Mouse (Mus musculus) T-helper 1 cell (primary cell): ENCODE data around the gene Cp.
"Not testable (repeated sequence)": the region's sequence is repeated elsewhere in the genome, so short reads cannot be mapped to it uniquely, and the experiment has no call there.

Source experiments
- in situ Hi-C: fragments of 300-600 bp; cut with MboI, MseI; formaldehyde crosslinking; loops from one replicate; pipeline ENCODE4 v1.15.1; 2025; ENCODE audit warnings: high pct_unique_total_duplicates

The Cp gene

DNA sequence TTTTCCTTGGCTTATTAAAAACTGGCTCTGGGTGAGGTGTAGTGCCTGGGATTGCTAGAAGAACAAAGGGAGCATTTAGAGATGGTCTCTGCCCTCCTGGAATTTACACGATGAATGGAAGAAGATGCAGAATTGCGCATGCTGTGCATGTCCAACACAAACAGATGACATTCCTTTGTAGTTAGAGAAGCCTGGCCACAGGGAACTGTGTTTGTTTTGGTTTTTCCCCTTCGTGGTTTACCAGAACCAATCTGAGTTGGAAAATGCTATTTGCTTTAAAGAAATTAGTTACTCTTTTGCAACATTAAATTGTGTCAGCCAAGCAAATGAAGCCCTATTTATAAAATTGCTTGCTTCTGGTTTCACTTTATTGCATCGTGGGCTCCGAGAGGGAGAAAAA, at the start of gene Cp:
Cp (plus strand) TSS at position 170 of the 400 bp plus-strand sequence.
- in situ Hi-C loops = no loop called here

DNA sequence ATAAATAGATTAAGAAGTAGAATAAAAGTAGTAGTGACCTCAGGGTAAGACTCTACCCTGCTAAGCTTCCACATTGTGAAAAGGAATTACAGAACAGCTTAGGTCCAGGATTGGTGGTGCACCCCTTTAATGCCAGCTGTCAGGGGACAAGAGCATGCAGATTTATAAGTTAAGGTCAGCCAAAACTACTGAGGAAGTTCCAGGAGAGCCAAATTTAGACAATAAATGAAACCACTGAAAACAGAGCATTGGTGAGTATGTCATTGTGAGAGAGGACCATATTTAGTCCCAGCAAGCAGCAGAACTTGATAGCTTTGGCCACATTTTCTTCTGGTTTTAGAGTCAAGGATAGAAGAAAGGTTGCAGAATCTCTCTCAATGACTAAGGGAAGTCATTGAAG, 8.3 kb upstream of the Cp start:
- in situ Hi-C loops = no loop called here

DNA sequence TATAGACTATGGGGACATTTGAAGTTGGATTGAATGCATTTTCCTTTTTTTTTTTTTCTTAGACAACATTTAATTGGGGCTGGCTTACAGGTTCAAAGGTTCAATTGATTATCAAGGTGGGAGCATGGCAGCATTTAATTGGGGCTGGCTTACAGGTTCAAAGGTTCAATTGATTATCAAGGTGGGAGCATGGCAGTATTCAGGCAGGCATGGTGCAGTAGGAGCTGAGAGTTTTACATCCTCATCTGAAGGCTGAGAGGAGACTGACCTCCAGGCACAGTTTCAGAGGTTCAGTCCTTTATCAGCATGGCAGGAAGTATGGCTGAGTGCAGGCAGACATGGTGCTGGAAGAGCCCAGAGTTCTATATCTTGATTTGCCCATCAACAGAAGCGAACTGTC, 7.5 kb upstream of the Cp start:
- in situ Hi-C loops = not testable (repeated sequence)

DNA sequence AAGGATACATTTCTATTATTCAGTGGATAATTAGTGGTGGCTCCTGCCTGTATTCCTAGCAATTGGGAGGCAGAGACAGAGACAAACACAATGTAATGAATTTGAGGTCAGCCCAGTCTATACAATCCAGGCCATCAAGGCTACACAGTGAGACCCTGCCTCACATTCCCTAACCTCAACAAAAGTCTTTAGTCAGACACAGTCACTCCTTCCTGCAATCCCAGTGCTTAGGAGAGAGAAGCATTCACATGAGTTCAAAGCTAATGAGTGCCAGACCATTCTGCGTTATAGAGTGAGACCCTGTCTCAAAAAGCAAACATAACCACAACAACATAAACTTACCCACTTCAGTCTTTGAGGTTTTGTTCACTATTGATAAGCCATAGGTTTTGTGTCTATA, 3.4 kb upstream of the Cp start:
- in situ Hi-C loops = no loop called here

DNA sequence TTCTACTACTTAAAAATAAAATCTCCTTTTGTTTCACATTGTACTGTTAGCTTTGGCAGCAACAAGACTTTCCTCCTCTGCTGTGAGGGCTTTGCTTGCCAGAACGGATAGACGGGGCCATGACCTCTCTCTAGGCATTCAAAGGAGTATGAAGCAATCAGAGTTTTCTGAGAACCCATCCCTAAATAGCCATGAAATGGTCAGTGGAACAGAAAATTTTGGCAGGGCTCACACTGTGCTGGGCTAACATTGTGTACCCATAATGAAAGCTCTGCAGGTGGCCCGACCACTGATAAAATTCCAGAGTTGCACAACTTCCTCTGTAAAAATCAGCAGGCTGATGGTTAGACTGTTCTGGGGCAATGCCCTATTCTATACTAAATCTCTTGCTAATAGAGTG, 3.0 kb upstream of the Cp start:
- in situ Hi-C loops = no loop called here

DNA sequence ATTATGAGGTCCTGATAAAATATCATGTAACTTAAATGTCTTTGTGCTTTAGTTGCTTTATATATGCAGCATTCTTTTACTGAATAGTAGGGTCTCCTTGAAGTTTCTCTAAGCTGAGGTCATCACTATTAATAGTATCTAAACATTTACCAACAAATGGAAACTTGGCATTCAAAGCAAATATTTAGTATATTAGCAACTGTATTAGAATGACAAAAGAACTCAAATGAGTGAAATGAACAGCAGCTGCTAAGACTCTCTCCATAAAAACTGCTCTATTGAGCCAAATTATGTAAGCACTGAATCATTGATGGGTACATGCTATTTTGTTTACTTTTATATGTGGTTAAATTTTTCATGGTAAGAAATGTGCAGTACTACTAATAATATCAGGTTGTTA, 1.2 kb downstream of the Cp start:
- in situ Hi-C loops = no loop called here

DNA sequence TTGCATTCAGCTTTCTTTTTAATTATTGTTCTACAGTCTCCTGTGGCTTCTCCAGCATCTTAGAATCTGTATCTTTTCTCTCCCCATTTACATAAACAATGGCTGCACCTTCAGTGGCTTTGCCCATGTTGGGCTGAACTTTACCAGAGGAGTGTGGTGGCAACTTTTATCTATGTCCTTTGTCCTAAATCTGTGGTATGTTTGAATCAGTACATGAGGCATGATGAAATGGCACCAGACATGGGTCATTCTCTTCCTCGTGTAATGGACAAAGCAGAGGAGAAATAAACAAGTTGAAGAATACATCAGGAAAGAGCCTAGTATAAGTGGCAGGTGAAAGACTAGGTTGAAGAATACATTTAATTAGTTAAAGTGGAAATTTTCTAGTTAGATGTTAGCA, 2.1 kb downstream of the Cp start:
- in situ Hi-C loops = no loop called here

DNA sequence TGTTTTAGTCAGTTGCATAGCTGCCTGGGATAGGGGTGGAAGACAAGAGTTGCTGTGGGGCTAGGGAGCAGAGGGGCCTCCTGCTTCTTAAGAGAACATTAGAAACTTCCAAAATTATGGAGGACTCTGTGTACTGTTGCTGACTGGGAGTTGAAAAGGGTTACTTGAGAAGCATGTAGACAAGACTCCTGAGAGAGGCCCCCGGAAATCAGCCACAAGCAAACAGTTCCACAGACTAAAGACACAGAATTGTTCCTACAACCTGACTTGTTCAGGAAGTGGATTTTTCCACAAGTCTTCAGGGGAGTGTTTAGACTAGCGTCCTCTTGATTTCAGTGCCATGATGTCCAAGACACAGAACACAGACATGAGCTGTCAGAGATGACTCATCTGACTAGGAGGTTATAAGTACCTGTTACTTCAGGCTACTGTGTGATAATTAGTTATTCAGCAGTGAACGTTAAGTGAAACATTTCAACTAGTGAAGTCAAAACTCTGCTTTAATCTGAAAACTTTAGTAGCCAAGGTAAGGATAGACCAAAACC, 3.8 kb downstream of the Cp start:
- in situ Hi-C loops = no loop called here

DNA sequence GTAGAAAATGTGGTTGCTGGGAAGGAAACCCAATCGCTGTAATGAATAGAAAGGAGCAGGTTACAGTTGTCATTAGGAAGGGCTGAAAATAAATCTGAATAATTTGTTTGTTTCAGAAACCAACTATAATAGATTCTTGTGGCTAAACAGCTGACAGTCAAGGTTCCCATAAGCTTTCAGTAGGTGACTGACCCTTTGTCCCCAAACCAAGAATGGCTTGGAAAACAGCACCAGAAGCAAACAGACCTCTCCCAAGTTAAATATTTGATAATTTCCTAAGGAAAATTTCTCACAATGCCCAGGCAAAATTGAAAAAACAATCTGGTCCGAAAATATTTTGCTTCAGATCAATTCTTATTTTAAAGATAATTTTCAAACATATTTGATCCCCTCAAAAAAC, 4.5 kb downstream of the Cp start:
- in situ Hi-C loops = no loop called here

DNA sequence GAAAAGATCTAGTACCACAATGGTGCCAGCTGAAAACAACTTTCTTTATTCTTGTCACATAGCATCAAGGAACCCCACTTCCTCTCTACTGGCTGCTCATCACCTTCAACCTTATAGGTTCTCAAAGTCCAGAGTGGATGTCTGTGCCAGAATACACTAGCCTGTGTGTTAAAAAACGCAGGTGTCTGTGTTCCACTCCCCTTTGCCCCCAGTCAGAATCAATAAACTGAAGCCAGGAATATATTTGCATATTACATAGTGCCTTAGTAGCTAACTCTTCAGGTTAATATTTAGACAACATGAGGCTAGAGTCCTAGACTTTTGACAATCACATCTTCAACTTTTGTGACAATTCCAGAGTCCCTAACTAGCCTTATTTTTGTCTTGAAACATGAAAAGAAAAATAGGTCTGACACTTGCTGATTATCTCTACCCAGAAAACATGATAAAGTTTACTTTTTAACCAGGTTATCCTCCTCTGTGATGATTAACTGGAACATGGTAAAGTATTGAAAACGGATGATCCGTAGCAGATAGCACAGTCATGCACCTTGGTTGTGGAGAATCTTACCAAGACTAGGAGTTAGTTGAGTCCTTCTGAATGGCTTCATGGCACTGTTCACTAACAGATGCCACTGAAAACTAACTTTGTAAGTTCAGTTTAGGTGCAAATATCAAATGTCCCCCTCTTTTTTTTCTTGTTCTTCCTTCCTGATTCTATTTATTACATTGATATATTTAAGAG, 6.1 kb downstream of the Cp start:
- in situ Hi-C loops = no loop called here

DNA sequence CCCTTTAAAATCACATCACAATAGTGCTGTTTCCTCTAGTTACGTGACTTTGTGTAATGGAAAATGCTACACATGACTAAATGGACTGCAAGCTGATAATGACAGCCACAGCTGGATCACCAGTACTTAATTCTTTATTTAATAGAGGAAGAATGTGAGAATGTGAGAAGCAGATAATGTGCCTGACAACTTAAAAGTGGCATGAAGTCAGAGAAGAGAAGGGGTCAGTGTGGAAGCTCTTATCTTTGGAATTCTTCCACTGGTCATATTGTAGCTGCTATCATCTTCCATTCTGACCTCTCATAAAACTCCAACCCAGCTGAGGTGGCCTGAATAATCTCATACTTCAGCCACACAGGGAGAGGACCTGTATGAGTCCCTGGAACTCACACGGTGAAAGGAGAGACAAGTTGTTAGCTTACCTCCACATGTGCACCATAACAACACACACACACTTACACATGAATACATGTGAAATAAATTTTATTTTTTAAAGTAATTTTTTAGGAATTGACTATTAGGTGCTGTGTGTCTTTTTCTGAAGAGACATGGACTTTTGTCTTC, 7.9 kb downstream of the Cp start:
- in situ Hi-C loops = no loop called here

DNA sequence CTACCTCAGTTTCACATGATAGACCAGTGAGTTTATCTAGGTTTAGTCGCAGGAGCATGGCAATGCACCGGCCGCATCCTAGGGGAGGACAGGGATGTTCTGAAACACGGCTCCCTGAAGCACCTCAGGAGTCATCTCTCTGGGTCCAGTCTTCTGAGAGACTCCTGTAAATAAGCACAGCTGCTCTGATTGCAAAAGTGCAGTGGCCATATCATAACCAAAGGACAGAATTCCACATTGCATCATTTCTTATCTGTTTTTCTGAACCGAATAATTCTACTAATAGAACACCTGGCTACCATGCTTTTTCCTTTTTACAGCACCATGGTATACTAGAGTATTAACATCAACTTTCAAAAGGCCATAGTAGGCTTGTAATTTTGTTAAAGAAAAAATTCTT, 8.4 kb downstream of the Cp start:
- in situ Hi-C loops = no loop called here

DNA sequence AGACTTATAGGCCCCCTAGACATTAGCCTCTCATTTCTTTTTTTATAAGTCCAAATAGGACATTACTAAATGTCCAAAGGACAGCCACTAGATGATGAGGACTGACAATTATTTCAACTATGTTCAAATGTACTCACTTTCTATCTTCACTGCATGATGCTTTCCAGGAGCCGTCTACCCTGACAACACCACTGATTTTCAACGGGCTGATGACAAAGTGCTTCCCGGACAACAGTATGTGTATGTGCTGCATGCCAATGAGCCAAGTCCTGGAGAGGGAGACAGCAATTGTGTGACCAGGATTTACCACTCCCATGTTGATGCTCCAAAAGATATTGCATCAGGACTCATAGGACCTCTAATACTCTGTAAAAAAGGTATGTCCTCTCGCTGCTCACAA, 9.2 kb downstream of the Cp start:
- in situ Hi-C loops = no loop called here

DNA sequence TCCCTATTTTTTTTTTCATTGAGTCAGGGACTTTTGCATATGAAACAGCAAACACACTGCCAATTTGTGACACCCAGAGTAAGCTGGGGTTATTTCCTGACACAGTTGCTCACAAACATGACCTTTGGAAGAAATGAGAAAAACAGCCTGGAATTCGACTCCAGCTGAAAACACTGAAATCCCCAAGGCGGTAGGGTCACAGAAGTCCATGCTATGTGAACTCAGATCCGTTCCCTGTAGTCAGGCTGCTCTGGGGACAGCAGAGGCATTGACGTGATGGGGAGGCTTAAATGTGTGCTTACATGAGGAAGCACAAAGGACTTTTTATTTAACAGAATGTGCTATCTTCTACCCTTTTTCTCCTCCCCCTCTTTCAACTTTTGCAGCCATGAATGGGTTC, 21.6 kb downstream of the Cp start:
- in situ Hi-C loops = no loop called here

DNA sequence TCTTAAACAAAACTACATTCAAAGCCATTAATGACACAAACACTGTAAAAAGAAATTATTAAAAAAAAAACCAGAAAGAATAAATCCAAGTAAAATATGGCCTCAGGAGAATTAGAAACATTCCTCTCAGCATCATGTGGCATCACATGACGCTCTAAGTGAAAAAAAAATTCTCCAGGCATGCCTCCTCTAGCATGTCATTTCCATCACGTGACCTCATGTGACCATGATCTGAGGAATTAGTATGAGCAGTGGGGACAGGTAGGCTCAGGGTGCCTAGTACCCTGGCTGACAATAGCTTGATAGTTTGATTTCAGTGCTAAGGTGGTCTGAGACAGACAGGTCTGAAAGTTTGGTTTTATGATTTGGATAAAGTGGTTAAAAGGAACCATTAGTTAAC, 24.3 kb downstream of the Cp start:
- in situ Hi-C loops = no loop called here

DNA sequence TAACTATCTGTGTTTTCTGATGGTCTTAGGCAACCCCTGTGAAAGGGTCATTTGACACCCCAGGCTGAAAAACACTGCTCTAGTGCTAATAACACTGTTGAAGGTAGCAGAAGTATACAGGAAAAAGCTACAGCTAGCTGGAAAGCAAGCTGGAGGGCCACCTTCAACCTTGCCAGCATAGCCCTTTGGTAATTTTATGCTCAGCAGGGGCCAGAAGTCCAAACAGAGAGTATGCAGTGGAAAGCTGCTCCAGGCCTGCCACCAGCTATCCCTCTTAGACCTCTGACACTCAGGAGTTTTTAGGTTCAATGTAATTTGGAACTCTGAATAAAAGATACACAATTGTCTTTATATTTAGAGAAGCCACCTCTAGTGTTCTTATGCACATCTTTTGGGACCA, 26.0 kb downstream of the Cp start:
- in situ Hi-C loops = no loop called here

DNA sequence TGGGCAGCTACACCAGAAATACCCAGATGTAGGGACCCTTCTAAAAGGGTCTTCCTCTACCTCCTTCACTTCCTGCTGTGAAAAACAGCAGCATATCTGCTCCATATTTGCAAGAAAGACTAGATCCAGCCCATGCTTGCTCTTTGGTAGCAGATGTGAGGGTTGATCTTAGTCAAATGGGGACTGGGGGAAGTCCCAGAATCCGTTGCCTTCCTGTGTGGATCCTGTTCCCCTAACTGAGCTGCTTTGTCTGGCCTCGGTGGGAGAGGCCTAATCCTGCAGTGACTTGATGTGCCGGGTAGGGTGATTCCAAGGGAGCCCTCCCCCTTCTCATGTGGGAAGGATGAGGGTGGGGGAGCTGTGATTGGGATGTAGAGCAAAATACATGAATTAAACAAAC, 29.3 kb downstream of the Cp start:
- in situ Hi-C loops = loop anchor here (5.0 kb wide), 1 partner anchor 69 kb away; no protein-coding TSS in a partner anchor

DNA sequence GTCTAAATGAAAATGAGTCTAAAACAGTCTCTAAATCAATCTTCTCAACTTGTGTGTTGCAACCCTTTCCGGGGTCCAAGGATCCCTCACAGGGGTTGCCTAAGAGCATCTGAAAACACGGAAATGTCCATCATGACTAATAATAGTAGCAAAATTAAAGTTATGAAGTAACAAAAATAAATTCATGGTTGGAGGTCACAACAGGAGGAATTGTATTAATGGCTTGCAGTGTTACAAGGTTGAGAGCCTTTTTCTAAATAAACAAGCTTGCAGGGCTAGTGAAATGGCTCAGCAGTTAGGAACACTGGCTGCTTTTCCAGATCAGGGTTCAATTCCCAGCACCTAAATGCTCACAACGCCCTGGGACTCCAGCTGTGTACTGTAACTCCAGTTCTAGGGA, 33.2 kb downstream of the Cp start:
- in situ Hi-C loops = no loop called here

DNA sequence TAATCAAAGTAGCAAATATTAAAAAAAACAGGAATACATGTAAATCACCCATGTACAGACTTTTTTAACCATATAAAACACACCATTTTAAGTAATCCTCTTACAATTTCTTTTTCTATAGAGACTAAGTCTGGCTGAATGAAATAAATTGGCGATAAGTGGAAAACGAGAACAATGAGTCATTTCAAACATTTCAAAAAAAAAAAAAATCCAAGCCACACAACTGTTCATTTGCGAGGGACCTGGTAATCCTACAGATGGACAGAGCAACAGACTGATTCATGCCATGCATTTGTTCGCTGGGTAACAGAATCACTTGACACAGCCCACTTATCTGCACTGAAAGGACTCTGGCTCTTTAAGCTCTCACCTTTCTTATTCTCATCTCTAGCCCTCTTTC, 35.5 kb downstream of the Cp start:
- in situ Hi-C loops = no loop called here

DNA sequence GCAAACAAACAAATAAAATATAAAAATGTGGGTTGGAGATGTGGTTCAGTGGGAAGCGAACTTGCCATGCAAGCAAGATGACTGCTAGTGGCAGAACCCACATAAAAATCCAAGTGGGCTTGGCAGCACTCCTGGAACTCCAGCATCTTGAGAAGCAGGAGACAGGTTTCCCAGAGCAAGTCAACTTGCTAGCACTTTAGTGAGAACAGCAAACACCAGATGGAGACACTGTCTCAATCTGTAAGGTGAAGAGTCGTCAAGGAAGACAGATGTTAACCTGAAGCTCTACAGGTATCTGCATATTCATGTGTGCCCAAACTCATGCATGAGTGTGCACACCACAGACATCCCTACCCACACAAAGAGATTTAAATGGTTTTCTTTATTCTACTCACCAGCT, 42.7 kb downstream of the Cp start:
- in situ Hi-C loops = no loop called here

DNA sequence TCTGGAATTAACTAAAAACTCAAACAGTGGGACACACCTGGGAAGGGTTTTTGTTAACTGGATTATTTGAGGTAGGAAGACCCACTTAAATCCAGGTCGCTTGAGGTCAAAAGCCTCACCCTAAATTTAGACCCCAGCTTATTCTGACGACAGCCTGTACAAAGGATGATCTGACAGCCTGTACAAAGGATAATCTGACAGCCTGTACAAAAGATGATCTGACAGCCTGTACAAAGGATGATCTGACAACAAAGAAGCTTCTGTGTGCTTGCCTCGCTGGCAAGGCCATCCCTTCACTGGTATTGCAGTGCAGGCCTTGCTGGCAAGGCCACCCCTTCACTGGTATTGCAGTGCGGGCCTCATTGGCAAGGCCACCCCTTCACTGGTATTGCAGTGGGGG, 44.0 kb downstream of the Cp start:
- in situ Hi-C loops = no loop called here

DNA sequence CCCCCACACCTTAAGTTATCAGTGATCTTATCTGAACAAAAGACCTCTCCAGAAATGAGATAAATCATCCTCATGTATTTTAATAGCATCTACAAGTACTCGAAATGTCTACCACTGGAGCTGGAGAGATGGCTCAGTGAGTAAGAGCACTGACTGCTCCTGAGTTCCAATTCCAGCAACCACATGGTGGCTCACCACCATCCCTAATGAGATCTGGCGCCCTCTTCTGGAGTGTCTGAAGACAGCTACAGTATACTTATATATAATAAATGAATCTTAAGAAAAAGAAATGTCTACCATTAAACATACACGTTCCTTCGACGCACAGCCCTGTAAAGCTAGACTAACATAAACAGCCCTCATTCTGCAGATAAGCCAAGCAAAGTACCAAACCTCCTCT, 45.9 kb downstream of the Cp start:
- in situ Hi-C loops = no loop called here

DNA sequence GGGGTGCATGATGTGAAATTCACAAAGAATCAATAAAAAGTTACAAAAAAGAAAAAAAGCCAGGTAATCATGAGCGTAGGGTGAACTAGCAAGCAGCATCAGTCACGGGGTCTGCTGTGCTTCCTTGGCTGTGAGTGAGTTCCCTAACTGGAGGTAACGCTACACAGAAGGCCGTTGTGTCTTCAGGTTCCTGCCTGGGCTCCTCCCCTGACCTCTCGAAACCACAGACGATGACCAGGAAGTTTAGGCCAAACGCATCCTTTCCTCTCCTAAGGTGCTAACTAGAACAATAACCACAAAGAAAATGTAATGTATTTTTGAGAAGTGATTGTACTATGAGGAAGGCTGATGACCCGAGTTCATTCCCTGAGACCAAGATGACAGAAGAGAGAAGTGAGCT, 47.6 kb downstream of the Cp start:
- in situ Hi-C loops = no loop called here

DNA sequence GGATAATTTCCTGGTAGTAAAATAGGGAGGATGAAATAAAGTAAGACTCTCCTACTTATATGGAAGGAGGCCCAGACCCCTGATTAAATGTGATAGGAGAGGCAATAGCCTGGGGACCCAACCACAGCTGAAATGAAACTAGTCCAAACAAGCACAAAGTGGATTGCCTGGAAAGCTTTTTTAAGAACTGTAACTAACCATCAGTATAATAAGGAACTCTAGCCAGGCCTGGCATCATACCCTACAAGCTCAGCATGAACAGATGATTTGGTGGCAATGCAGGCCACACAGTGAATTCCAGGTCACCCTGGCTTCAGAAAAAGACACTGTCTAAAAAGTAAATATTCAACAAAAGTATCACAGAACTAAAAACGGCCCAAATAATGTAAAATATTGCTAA, 48.8 kb downstream of the Cp start:
- in situ Hi-C loops = no loop called here
